Mouse (Mus musculus) kidney, embryonic 15.5 days (tissue): Measurements from ENCODE around the gene Spaca4. TPM values are rescaled to one million over a fixed set of nuclear protein-coding genes. Genes with fewer than 3 reads are reported as not detected.

Experiments used
- ATAC-seq: fragments of 200-750 bp; cut with Nextera tagmentation; replicated peaks from 2 replicates; pipeline ENCODE4 v1.8.0; 2017; ENCODE audit warnings: moderate TSS enrichment; ENCODE audit not compliant: low FRiP score
- H3K27ac ChIP-seq: fragments of 300-500 bp; sonication (generic); 2 replicates; pipeline ENCODE4 v1.5.1; 2015; ENCODE audit warnings: mild to moderate bottlenecking, inconsistent platforms
- H3K27me3 ChIP-seq: fragments of 300-500 bp; sonication (generic); 2 replicates; pipeline ENCODE4 v1.6.1; 2015; ENCODE audit warnings: inconsistent platforms
- H3K36me3 ChIP-seq: fragments of 300-500 bp; sonication (generic); 2 replicates; pipeline ENCODE4 v1.6.1; 2015; ENCODE audit warnings: inconsistent platforms
- H3K4me1 ChIP-seq: fragments of 300-500 bp; sonication (generic); 2 replicates; pipeline ENCODE4 v1.6.1; 2015; ENCODE audit warnings: inconsistent platforms
- H3K4me2 ChIP-seq: fragments of 300-500 bp; sonication (generic); 2 replicates; pipeline ENCODE4 v1.6.1; 2015; ENCODE audit warnings: moderate library complexity, mild to moderate bottlenecking, inconsistent platforms
- H3K4me3 ChIP-seq: fragments of 300-500 bp; sonication (generic); replicated peaks from 2 replicates; pipeline ENCODE4 v1.5.1; 2015; ENCODE audit warnings: mild to moderate bottlenecking, inconsistent platforms
- H3K9ac ChIP-seq: fragments of 300-500 bp; sonication (generic); 2 replicates; pipeline ENCODE4 v1.6.1; 2015; ENCODE audit warnings: mild to moderate bottlenecking, inconsistent platforms
- H3K9me3 ChIP-seq: fragments of 300-500 bp; sonication (generic); replicated peaks from 2 replicates; pipeline ENCODE4 v1.6.1; 2016; ENCODE audit warnings: inconsistent platforms
- WGBS: fragments of 180-500 bp; shearing (Covaris S2); methylation state at CpG from one replicate; pipeline ENCODE4 v1.1.7; 2015; ENCODE audit warnings: mixed read lengths; 5-methylcytosine and 5-hydroxymethylcytosine counted together
- polyA plus RNA-seq: library from polyadenylated mRNA; unstranded; fragments of >200 nt; fragmentation: Nextera tagmentation; extraction: Ambion mirVana; gene quantifications from 2 replicates; pipeline ENCODE4 v1.2.1, GENCODE M21; 2015

Gene Spaca4
- polyA plus RNA-seq, 1 experiment from 2014 or later = not detected

DNA sequence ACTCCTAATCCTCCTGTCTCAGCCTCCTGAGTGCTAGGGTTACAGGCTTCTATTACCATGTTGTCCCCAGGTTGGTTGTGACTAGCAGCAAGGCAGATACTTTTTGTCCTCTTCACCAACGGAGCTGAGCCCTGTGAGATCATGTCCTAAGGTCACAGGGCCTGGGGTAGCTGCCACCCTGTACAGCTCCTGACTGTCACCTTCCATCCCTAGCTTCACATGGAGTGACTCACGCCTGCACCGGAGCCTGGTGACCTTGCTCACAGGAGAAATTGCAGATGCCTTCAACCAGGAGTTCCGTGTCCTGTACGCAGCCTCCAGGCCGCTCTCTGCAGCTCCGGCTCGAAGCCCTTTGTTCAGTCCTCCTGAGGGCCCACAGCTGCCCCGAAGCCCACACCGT is 806 bp upstream of the Spaca4 start:
- no peak overlapping the region for H3K4me3 ChIP-seq
- peaks cover 16% of the 10 kb centered on the region for H3K4me1 ChIP-seq
- WGBS = 90% methylated on average over 10 of the region's 10 CpGs
- H3K4me2 ChIP-seq = no peak overlapping the region
- H3K27me3 ChIP-seq = no peaks in the 10 kb centered on the region
- no peak overlapping the region for H3K27ac ChIP-seq
- peaks cover 78% of the 10 kb centered on the region for H3K36me3 ChIP-seq
- H3K9me3 ChIP-seq = no peaks in the 10 kb centered on the region
- H3K9ac ChIP-seq = no peak overlapping the region
- no peak for ATAC-seq

GRCm38 (mm10) chr7:45725151-45725550 is 462 bp downstream of the Spaca4 start:
- Histone ChIP-seq H3K27ac (no peak overlapping the region), H3K4me1 (peaks cover 15% of the 10 kb centered on the region), H3K36me3 (peaks cover 91% of the 10 kb centered on the region), H3K9me3 (no peaks in the 10 kb centered on the region), H3K9ac (no peak overlapping the region), H3K4me3 (no peak overlapping the region), H3K27me3 (no peaks in the 10 kb centered on the region), H3K4me2 (no peak overlapping the region)
- no peak for ATAC-seq
- 92% methylated on average over 9 of the region's 9 CpGs for WGBS

- H3K4me3 ChIP-seq = no peak overlapping the region
- no peak for ATAC-seq
- H3K4me2 ChIP-seq = no peak overlapping the region
- H3K9ac ChIP-seq = no peak overlapping the region
- no peaks in the 10 kb centered on the region for H3K27me3 ChIP-seq
- 87% methylated on average over 14 of the region's 14 CpGs for WGBS
- no peaks in the 10 kb centered on the region for H3K9me3 ChIP-seq
- H3K27ac ChIP-seq = no peak overlapping the region
- H3K36me3 ChIP-seq = peaks cover 93% of the 10 kb centered on the region
- H3K4me1 ChIP-seq = peaks cover 29% of the 10 kb centered on the region
Observed at GRCm38 (mm10) chr7:45723781-45724180, 1.8 kb downstream of the Spaca4 start.

GRCm38 (mm10) chr7:45723301-45723700 is 2.3 kb downstream of the Spaca4 start:
- no peak overlapping the region for H3K27ac ChIP-seq
- H3K27me3 ChIP-seq = no peaks in the 10 kb centered on the region
- H3K4me3 ChIP-seq = no peak overlapping the region
- no peak overlapping the region for H3K4me2 ChIP-seq
- H3K36me3 ChIP-seq = peaks cover 88% of the 10 kb centered on the region
- peaks cover 30% of the 10 kb centered on the region for H3K4me1 ChIP-seq
- no peak for ATAC-seq
- H3K9me3 ChIP-seq = no peaks in the 10 kb centered on the region
- H3K9ac ChIP-seq = no peak overlapping the region
- 91% methylated on average over 4 of the region's 4 CpGs for WGBS

DNA sequence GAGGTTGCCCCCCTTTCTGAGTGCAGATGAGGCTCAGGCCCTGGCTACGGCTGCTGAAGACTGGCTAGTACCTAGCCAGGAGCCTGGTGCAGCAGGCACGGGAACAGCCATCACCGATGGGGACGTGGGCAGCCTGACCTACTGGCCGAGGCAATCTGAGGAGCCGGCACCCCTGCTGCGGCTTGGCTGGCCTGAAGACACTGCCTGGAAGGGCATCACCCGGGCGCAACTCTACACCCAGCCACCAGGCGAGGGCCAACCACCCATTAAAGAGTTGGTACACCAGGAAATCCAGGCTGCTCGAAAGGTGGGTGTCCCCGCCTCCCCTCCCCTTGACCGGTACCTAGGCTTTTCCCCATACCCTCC is 3.3 kb downstream of the Spaca4 start:
- Histone ChIP-seq H3K4me2 (no peak overlapping the region), H3K4me3 (no peak overlapping the region), H3K27ac (no peak overlapping the region), H3K9ac (no peak overlapping the region), H3K36me3 (peaks cover 82% of the 10 kb centered on the region), H3K27me3 (no peaks in the 10 kb centered on the region), H3K9me3 (no peaks in the 10 kb centered on the region), H3K4me1 (peaks cover 30% of the 10 kb centered on the region)
- 59% methylated on average over 13 of the region's 13 CpGs for WGBS
- ATAC-seq = no peak

DNA sequence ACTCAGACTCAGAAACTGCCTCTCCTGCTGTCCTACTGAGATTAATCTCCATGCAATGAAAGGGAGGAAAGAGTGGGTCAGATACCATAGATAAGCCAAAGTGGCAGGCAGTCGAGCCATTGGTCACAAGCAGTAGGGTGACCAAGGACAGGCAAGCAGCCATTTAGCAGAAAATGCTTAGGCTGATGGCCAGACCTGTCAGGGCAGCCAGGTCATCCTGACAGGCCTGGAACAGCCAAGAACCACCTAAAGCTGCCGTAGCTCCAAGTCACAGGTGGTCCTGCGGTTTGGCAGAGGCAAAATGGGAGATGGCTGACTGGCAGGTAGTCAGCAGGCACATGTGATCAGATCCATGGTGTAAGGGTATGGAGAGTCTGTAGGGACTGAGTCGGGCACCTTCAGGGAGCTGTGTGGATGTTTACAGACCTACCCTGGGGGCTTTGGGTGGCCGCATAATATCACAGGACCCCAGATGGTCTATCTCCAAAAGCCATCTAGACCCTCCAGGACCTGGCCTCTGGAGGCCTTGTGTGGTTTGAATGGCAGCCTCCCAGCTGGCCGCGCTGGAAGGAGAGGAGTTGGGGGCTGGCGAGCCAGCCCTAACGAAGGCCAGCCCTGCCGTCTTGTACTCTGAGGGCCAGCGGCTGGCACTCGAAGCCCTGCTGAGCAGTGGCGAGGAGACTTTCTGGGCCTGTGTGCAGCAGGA is 3.8 kb downstream of the Spaca4 start:
- Histone ChIP-seq H3K4me2 (no peak overlapping the region), H3K36me3 (peaks cover 77% of the 10 kb centered on the region), H3K9me3 (no peaks in the 10 kb centered on the region), H3K4me1 (peaks cover 34% of the 10 kb centered on the region), H3K27ac (no peak overlapping the region), H3K4me3 (no peak overlapping the region), H3K9ac (0 out of 2 replicates have a peak overlapping the region, but pooled peaks have one; percentile 7), H3K27me3 (no peaks in the 10 kb centered on the region)
- 59% methylated on average over 13 of the region's 13 CpGs for WGBS
- no peak for ATAC-seq

- ATAC-seq = no peak
- Histone ChIP-seq H3K27me3 (no peaks in the 10 kb centered on the region), H3K4me1 (peaks cover 40% of the 10 kb centered on the region), H3K4me2 (no peak overlapping the region), H3K36me3 (peaks cover 71% of the 10 kb centered on the region), H3K9me3 (no peaks in the 10 kb centered on the region), H3K9ac (no peak overlapping the region), H3K27ac (no peak overlapping the region), H3K4me3 (no peak overlapping the region)
- 82% methylated on average over 7 of the region's 7 CpGs for WGBS
Observed at GRCm38 (mm10) chr7:45721234-45721571, 4.4 kb downstream of the Spaca4 start.

GRCm38 (mm10) chr7:45720413-45721233 is 5.0 kb downstream of the Spaca4 start, which contains the start of gene Fam83e:
TSS of gene Fam83e (plus strand) at chr7:45721212.
- no peaks in the 10 kb centered on the region for H3K27me3 ChIP-seq
- peak within 1 kb of the TSS; percentile 70; the same call in 1 of the 2 replicates for H3K4me2 ChIP-seq
- no peak for ATAC-seq
- H3K9me3 ChIP-seq = no peaks in the 10 kb centered on the region
- H3K4me1 ChIP-seq = peaks cover 46% of the 10 kb centered on the region
- no peak within 1 kb of the TSS for H3K27ac ChIP-seq
- 0 out of 2 replicates have a peak within 1 kb of the TSS, but pooled peaks have one; percentile 94 for H3K9ac ChIP-seq
- 77% methylated on average over 14 of the region's 14 CpGs for WGBS
- peak within 1 kb of the TSS; percentile 75; the same call in 1 of the 2 replicates for H3K4me3 ChIP-seq
- H3K36me3 ChIP-seq = peaks cover 65% of the 10 kb centered on the region

DNA sequence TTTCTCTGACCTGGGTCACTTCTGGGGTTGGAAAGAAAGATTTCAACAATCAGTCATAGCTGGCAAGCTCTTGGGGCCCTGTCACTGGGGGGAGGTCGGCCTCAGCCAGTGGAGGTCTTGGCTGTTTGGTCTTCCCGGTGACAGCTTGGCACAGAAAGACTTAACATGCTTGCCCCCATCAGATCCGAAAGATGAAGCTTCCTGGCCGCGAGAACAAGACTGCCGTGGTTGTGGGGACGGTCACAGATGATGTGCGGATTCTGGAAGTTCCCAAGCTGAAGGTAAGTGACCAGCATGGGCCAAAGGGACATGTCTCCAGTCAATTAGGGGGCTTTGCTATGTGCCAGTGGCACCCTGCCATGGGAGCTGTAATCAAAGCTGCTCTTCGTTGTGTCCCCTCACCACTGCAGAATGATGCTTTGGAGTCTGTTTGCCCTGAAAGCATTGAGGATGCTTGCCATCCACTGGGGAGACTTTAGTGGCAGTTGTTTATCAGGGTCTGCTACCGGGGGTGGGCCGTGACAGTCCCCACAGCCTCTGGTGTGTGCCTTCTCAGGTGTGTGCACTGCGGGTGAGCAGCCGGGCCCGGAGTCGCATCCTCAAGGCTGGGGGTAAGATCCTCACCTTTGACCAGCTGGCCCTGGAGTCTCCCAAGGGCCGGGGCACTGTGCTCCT is 5.7 kb downstream of the Spaca4 start:
- 91% methylated on average over 16 of the region's 16 CpGs for WGBS
- Histone ChIP-seq H3K9me3 (no peaks in the 10 kb centered on the region), H3K27me3 (no peaks in the 10 kb centered on the region), H3K4me1 (peaks cover 49% of the 10 kb centered on the region), H3K36me3 (peaks cover 58% of the 10 kb centered on the region), H3K4me3 (peak overlapping the region; percentile 75), H3K27ac (no peak overlapping the region), H3K4me2 (peak overlapping the region; percentile 70), H3K9ac (peak overlapping the region; percentile 94; the same call in 1 of the 2 replicates)
- ATAC-seq = no peak

- peaks cover 51% of the 10 kb centered on the region for H3K36me3 ChIP-seq
- no peak overlapping the region for H3K27ac ChIP-seq
- no peaks in the 10 kb centered on the region for H3K27me3 ChIP-seq
Observed at GRCm38 (mm10) chr7:45719180-45719579, 6.4 kb downstream of the Spaca4 start.

DNA sequence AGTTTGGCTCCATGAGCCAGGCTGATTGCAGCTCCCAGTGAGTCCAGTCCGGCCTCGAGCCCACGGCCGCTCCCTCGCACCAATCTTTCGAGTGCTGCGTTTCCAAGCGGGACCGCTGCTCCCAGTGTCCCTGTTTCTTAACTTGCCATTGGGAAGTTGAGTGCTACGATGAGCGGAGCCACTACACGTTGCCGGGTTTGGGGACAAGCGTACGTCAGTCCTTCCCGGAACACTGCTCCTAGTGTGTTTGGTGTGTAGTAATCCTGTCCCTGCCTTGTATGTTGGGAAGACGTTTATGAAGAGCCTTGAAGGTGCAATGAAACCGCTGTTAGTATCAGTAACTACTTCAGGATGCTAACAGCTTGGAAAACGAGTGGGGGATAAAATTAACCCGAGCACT is 7.3 kb downstream of the Spaca4 start:
- no peak for ATAC-seq
- Histone ChIP-seq H3K4me2 (peak overlapping the region; percentile 70), H3K36me3 (peaks cover 49% of the 10 kb centered on the region), H3K4me1 (peaks cover 63% of the 10 kb centered on the region), H3K9ac (peak overlapping the region; percentile 94), H3K4me3 (peak overlapping the region; percentile 75), H3K27me3 (no peaks in the 10 kb centered on the region), H3K27ac (peak overlapping the region; percentile 94), H3K9me3 (no peaks in the 10 kb centered on the region)
- WGBS = under 1% methylated on average over 20 of the region's 20 CpGs

More at GRCm38 (mm10) chr7:45719180-45719579, 6.4 kb downstream of the Spaca4 start:
- H3K4me2 ChIP-seq = peak overlapping the region; percentile 70
- peaks cover 56% of the 10 kb centered on the region for H3K4me1 ChIP-seq
- H3K9ac ChIP-seq = peak overlapping the region; percentile 94
- 81% methylated on average over 10 of the region's 10 CpGs for WGBS
- peak overlapping the region; percentile 75 for H3K4me3 ChIP-seq
- ATAC-seq = no peak
- H3K9me3 ChIP-seq = no peaks in the 10 kb centered on the region

GRCm38 (mm10) chr7:45717918-45718297 is 7.7 kb downstream of the Spaca4 start, which contains the start of gene Sphk2:
TSS of gene Sphk2 (minus strand) at chr7:45718002.
- no peaks in the 10 kb centered on the region for H3K27me3 ChIP-seq
- peaks cover 49% of the 10 kb centered on the region for H3K36me3 ChIP-seq
- peak within 1 kb of the TSS; percentile 94 for H3K9ac ChIP-seq
- H3K9me3 ChIP-seq = no peaks in the 10 kb centered on the region
- H3K4me2 ChIP-seq = peak within 1 kb of the TSS; percentile 87
- ATAC-seq = peak; percentile 77
- under 1% methylated on average over 41 of the region's 41 CpGs for WGBS
- peak within 1 kb of the TSS; percentile 75 for H3K4me3 ChIP-seq
- peaks cover 63% of the 10 kb centered on the region for H3K4me1 ChIP-seq
- H3K27ac ChIP-seq = peak within 1 kb of the TSS; percentile 94
